ENCODE assay signal across 15 mouse cellular contexts in the genomic region with DNA sequence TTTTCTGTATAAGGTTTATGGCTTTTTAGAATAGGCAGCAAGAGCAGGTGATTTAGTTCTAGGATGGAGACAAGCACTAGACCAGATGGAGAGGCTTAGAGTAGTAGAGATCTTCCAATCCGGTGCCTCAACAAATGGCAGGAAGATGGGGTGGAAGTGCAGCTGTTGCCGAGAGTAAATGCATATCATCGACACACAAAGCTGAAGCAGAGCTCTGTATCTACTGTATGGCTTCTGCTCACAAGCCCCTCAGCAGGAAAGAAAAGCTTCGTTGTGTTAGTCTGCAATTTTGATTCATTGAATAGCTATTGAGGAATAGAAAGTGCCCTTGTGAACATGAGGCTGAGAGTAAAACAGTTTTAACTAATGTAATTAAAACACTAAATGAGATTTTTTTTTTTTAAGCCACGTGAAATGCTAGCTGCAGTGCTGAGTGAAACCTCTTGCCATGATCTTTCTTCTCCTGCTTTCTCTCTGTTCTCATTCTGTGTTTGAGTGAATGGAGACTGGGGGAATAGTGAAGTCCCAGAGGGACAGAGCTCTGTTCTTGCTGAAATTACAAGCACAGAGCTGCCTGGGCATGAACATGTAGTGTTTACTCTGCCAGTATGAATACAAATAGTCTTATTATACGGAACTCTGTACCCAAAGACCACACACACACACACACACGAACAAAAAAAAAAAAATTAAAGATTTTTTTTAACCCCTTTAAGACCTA.
DNase-seq lines count a peak whose midpoint lies in the region; ATAC-seq and TF ChIP-seq lines count a peak whose summit lies in the region.
"Had no signal": no experiment of that assay in that cellular context is flagged by ENCODE, and none has a peak within 500 bp of the region (broad histone marks: within the 10 kb centered on the region; RNA-seq: fewer than 3 reads in every experiment).

No protein-coding gene starts in this region.

- no peak for TF ChIP-seq CTCF in kidney, adult 2 months (conservative IDR thresholded peaks at IDR 0.05; ENCODE audit: insufficient read depth, insufficient read length, low read depth, low read length)

- H3K4me1 ChIP-seq in hindbrain, embryonic 15.5 days (replicated peaks): peaks cover 11% of the 10 kb centered on the region
- H3K4me1 ChIP-seq in stomach, embryonic 15.5 days: no peaks in the 10 kb centered on the region
- no peaks in the 10 kb centered on the region for H3K4me1 ChIP-seq in kidney, adult 2 months (ENCODE audit: control insufficient read depth, insufficient read depth, low read length)

- H3K9me3 ChIP-seq in hindbrain, embryonic 15.5 days: no peaks in the 10 kb centered on the region
- H3K9me3 ChIP-seq in stomach, embryonic 15.5 days: no peaks in the 10 kb centered on the region

- no peaks in the 10 kb centered on the region for H3K27me3 ChIP-seq in hindbrain, embryonic 15.5 days
- no peaks in the 10 kb centered on the region for H3K27me3 ChIP-seq in stomach, embryonic 15.5 days (replicated peaks)
- H3K27me3 ChIP-seq in kidney, adult 2 months (replicated peaks; ENCODE audit: control insufficient read depth, insufficient read depth, low read length): no peaks in the 10 kb centered on the region

- WGBS in hindbrain, embryonic 15.5 days: 20% methylated on average over 7 of the region's 7 CpGs
- 54% methylated on average over 7 of the region's 7 CpGs for whole genome bisulfite sequencing in stomach, embryonic 15.5 days
- 66% methylated on average over 7 of the region's 7 CpGs for whole genome bisulfite sequencing in kidney, adult 2 months

- H3K9ac ChIP-seq in hindbrain, embryonic 15.5 days: no peak overlapping the region
- no peak overlapping the region for H3K9ac ChIP-seq in stomach, embryonic 15.5 days
- H3K9ac ChIP-seq: liver, embryonic 14.5 days had no signal

- peak; percentile 47; the same call in 1 of the 2 replicates for ATAC-seq in frontal cortex, adult (ENCODE audit: low TSS enrichment)
- peak; percentile 45; the same call in 1 of the 2 replicates for ATAC-seq in hindbrain, embryonic 15.5 days (ENCODE audit: low FRiP score, low read depth)
- no peak for ATAC-seq in stomach, embryonic 15.5 days (ENCODE audit: insufficient read depth, low FRiP score, low read depth)

- peaks cover 13% of the 10 kb centered on the region for H3K36me3 ChIP-seq in hindbrain, embryonic 15.5 days
- H3K36me3 ChIP-seq in stomach, embryonic 15.5 days: no peaks in the 10 kb centered on the region; the same call in 1 of the 2 replicates
- no peaks in the 10 kb centered on the region for H3K36me3 ChIP-seq in kidney, adult 2 months (ENCODE audit: control insufficient read depth, insufficient read depth, low read length)

- no peak for DNase-seq in frontal cortex, postnatal 14 days (ENCODE audit: low spot score in 2 of 2)
- DNase-seq in retina, postnatal 1 day: peak; percentile 5
- no peak for DNase-seq in retina, embryonic 14.5 days (ENCODE audit: low spot score)
- DNase-seq in thymus, postnatal 36 days: no peak
- no peak for DNase-seq in kidney, adult 2 months
- DNase-seq: adrenal gland, postnatal 25 days; cerebellum, adult 18-20 months; heart, adult 11 months; heart, postnatal 14 days; kidney, adult 8-10 months; right cerebral cortex, postnatal 25 days had no signal

- peak overlapping the region; percentile 70 for H3K27ac ChIP-seq in hindbrain, embryonic 15.5 days (replicated peaks)
- H3K27ac ChIP-seq in stomach, embryonic 15.5 days: peak overlapping the region; percentile 6; the same call in 1 of the 2 replicates
- H3K27ac ChIP-seq in kidney, adult 2 months (ENCODE audit: insufficient read depth, low read depth, low read length): no peak overlapping the region
- H3K27ac ChIP-seq: liver, embryonic 14.5 days had no signal

- no peak for TF ChIP-seq POLR2A in kidney, adult 2 months (IDR thresholded peaks at IDR 0.05; ENCODE audit: low read depth, low read length)

- no peak overlapping the region for H3K4me3 ChIP-seq in hindbrain, embryonic 15.5 days
- H3K4me3 ChIP-seq in stomach, embryonic 15.5 days (replicated peaks): no peak overlapping the region
- no peak overlapping the region for H3K4me3 ChIP-seq in kidney, adult 2 months (ENCODE audit: insufficient read depth, low read depth, low read length)

- H3K4me2 ChIP-seq in hindbrain, embryonic 15.5 days: no peak overlapping the region
- no peak overlapping the region for H3K4me2 ChIP-seq in stomach, embryonic 15.5 days
